10 mouse cellular contexts compared by ENCODE assay signal in the genomic region with DNA sequence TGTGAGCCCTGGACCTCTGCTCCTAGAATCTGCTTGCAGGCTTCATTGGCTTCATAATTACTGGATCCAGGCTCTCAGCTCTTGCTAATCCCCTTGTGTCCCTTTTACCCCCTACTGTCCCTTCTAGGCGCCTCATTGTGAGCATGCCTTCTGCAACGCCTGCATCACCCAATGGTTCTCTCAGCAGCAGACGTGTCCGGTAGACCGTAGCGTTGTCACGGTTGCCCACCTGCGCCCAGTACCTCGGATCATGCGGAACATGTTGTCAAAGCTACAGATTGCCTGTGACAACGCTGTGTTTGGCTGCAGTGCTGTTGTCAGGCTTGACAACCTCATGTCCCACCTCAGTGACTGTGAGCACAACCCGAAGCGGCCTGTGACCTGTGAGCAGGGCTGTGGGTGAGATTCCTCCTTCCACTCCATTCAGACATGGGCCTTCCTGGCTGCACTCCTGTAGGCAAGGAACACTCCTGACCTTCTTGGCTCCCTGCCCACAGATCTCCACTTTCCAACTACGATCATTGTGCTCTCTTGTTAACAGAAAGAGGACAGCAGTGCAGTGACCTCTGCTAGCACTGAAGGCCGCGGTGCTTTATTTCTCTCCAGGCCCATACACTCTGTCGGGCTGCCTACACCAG. TPM values are rescaled to one million over a fixed set of nuclear protein-coding genes. Genes with fewer than 3 reads are reported as not detected.
DNase-seq lines count a peak whose midpoint lies in the region; ATAC-seq and TF ChIP-seq lines count a peak whose summit lies in the region.
"Had no signal": no experiment of that assay in that cellular context is flagged by ENCODE, and none has a peak within 500 bp of the region (broad histone marks: within the 10 kb centered on the region; RNA-seq: fewer than 3 reads in every experiment).

No protein-coding gene starts in this region.

- 69% methylated on average over 17 of the region's 17 CpGs for WGBS in liver, postnatal 0 days (ENCODE audit: insufficient replicate concordance)
- WGBS in liver, embryonic 11.5 days, result 90% methylated on average over 17 of the region's 17 CpGs
- WGBS in heart, embryonic 11.5 days (ENCODE audit: insufficient replicate concordance), result 84% methylated on average over 17 of the region's 17 CpGs
- 75% methylated on average over 17 of the region's 17 CpGs for WGBS in midbrain, embryonic 11.5 days

- H3K36me3 ChIP-seq in liver, postnatal 0 days (replicated peaks; ENCODE audit: insufficient read depth, low read length), result peaks cover 37% of the 10 kb centered on the region
- peaks cover 48% of the 10 kb centered on the region for H3K36me3 ChIP-seq in liver, embryonic 11.5 days (ENCODE audit: control insufficient read depth, insufficient read depth, low read length)
- H3K36me3 ChIP-seq in heart, embryonic 11.5 days (ENCODE audit: control insufficient read depth, insufficient read depth, low read length), result peaks cover 28% of the 10 kb centered on the region
- H3K36me3 ChIP-seq in midbrain, embryonic 11.5 days (ENCODE audit: control insufficient read depth, insufficient read depth, low read length), result peaks cover 14% of the 10 kb centered on the region

- H3K9ac ChIP-seq in liver, postnatal 0 days (replicated peaks), result no peak overlapping the region
- no peak overlapping the region for H3K9ac ChIP-seq in liver, embryonic 11.5 days (ENCODE audit: low read depth, low read length)
- no peak overlapping the region for H3K9ac ChIP-seq in heart, embryonic 11.5 days (ENCODE audit: low read depth, low read length)
- H3K9ac ChIP-seq in midbrain, embryonic 11.5 days (ENCODE audit: low read length), result no peak overlapping the region
- H3K9ac ChIP-seq: lung, embryonic 15.5 days had no signal

- H3K27ac ChIP-seq in liver, postnatal 0 days (ENCODE audit: low read depth), result peak overlapping the region; percentile 58
- no peak overlapping the region for H3K27ac ChIP-seq in liver, embryonic 11.5 days (ENCODE audit: low read depth, low read length)
- peak overlapping the region; percentile 22; the same call in 1 of the 2 replicates for H3K27ac ChIP-seq in heart, embryonic 11.5 days (ENCODE audit: low read depth, low read length)
- H3K27ac ChIP-seq in midbrain, embryonic 11.5 days (ENCODE audit: low read depth, low read length), result no peak overlapping the region
- H3K27ac ChIP-seq: lung, embryonic 15.5 days had no signal

- TF ChIP-seq CTCF in liver, postnatal 0 days (IDR thresholded peaks at IDR 0.05; ENCODE audit: low read depth), result no peak

- TF ChIP-seq EP300 in liver, postnatal 0 days (IDR thresholded peaks at IDR 0.05; ENCODE audit: low read depth), result no peak

- H3K4me3 ChIP-seq in liver, postnatal 0 days (ENCODE audit: low read depth, low read length), result no peak overlapping the region
- H3K4me3 ChIP-seq in liver, embryonic 11.5 days (ENCODE audit: low read depth, low read length), result no peak overlapping the region
- H3K4me3 ChIP-seq in heart, embryonic 11.5 days (ENCODE audit: low read depth, low read length), result no peak overlapping the region
- no peak overlapping the region for H3K4me3 ChIP-seq in midbrain, embryonic 11.5 days (ENCODE audit: low read depth, low read length)
- H3K4me3 ChIP-seq: erythroblast, embryonic 14.5 days; lung, embryonic 15.5 days had no signal

- no peaks in the 10 kb centered on the region for H3K9me3 ChIP-seq in liver, postnatal 0 days (ENCODE audit: low read length)
- H3K9me3 ChIP-seq in liver, embryonic 11.5 days (ENCODE audit: control insufficient read depth, low read length), result no peaks in the 10 kb centered on the region
- no peaks in the 10 kb centered on the region for H3K9me3 ChIP-seq in heart, embryonic 11.5 days (replicated peaks; ENCODE audit: control insufficient read depth, low read length)
- no peaks in the 10 kb centered on the region for H3K9me3 ChIP-seq in midbrain, embryonic 11.5 days (ENCODE audit: control insufficient read depth, low read length)
- H3K9me3 ChIP-seq: lung, embryonic 15.5 days had no signal

- peak; percentile 49 for ATAC-seq in liver, postnatal 0 days
- ATAC-seq in liver, embryonic 11.5 days (replicated peaks; ENCODE audit: low FRiP score), result no peak
- no peak for ATAC-seq in heart, embryonic 11.5 days (replicated peaks; ENCODE audit: insufficient number of reproducible peaks, low FRiP score, low TSS enrichment)
- ATAC-seq in midbrain, embryonic 11.5 days (ENCODE audit: low FRiP score), result no peak

- no peaks in the 10 kb centered on the region for H3K27me3 ChIP-seq in liver, postnatal 0 days (ENCODE audit: insufficient read depth, low read length)
- no peaks in the 10 kb centered on the region for H3K27me3 ChIP-seq in liver, embryonic 11.5 days (replicated peaks; ENCODE audit: control insufficient read depth, insufficient read depth, low read length)
- H3K27me3 ChIP-seq in heart, embryonic 11.5 days (ENCODE audit: control insufficient read depth, insufficient read depth, low read length), result no peaks in the 10 kb centered on the region
- no peaks in the 10 kb centered on the region for H3K27me3 ChIP-seq in midbrain, embryonic 11.5 days (ENCODE audit: control insufficient read depth, insufficient read depth, low read length)
- H3K27me3 ChIP-seq: lung, embryonic 15.5 days had no signal

- peak; percentile 54 for DNase-seq in liver, postnatal 0 days
- no peak for DNase-seq in liver, embryonic 11.5 days (ENCODE audit: low spot score)
- DNase-seq in adrenal gland, postnatal 36 days, result peak; percentile 83 to 87
- peak; percentile 90 for DNase-seq in kidney, postnatal 14 days
- peak; percentile 62 to 64 for DNase-seq in spleen, postnatal 36 days (ENCODE audit: low spot score in 2 of 2)
- DNase-seq in frontal cortex, postnatal 14 days (ENCODE audit: low spot score in 2 of 2), result no peak
- no peak for DNase-seq in midbrain, embryonic 11.5 days (ENCODE audit: low spot score, missing footprints)

- H3K4me2 ChIP-seq in liver, postnatal 0 days (ENCODE audit: low read depth, low read length), result no peak overlapping the region
- no peak overlapping the region for H3K4me2 ChIP-seq in liver, embryonic 11.5 days
- H3K4me2 ChIP-seq in heart, embryonic 11.5 days, result no peak overlapping the region
- H3K4me2 ChIP-seq in midbrain, embryonic 11.5 days, result no peak overlapping the region
- H3K4me2 ChIP-seq: lung, embryonic 15.5 days had no signal

- H3K4me1 ChIP-seq in liver, postnatal 0 days (ENCODE audit: insufficient read depth), result peaks cover 5% of the 10 kb centered on the region; the same call in 1 of the 2 replicates
- H3K4me1 ChIP-seq in liver, embryonic 11.5 days (replicated peaks; ENCODE audit: control insufficient read depth, insufficient read depth, low read length), result no peaks in the 10 kb centered on the region
- H3K4me1 ChIP-seq in heart, embryonic 11.5 days (ENCODE audit: control insufficient read depth, insufficient read depth, low read length), result no peaks in the 10 kb centered on the region
- H3K4me1 ChIP-seq in midbrain, embryonic 11.5 days (ENCODE audit: control insufficient read depth, insufficient read depth, low read length), result no peaks in the 10 kb centered on the region
- H3K4me1 ChIP-seq: lung, embryonic 15.5 days had no signal

RNA-seq across cellular contexts. Expression of gene Smarcc2, which starts 23.7 kb away (rescaled TPM):
- 13.4 and 14.7 TPM in 2 replicates for polyA plus RNA-seq in liver, postnatal 0 days (2015; fragmentation: Nextera tagmentation; extraction: Ambion mirVana)
- polyA plus RNA-seq in liver, embryonic 11.5 days (2014; fragmentation: Nextera tagmentation; extraction: Ambion mirVana), result 59.0 and 59.7 TPM in 2 replicates
- total RNA-seq in adrenal gland, postnatal 36 days (2021), result 100 to 1,000 TPM in 1 of 2 experiments, 10 to 100 TPM in 1; 97.5 to 104 TPM
- 70.8 and 82.8 TPM in 2 replicates for polyA plus RNA-seq in heart, embryonic 11.5 days (2014; fragmentation: Nextera tagmentation; extraction: Ambion mirVana)
- polyA plus RNA-seq in midbrain, embryonic 11.5 days (2014; fragmentation: Nextera tagmentation; extraction: Ambion mirVana), result 124 and 138 TPM in 2 replicates

RNA-seq across cellular contexts. Expression of gene Rnf41, which starts 23.8 kb away (rescaled TPM):
- 7.2 and 7.3 TPM in 2 replicates for polyA plus RNA-seq in liver, postnatal 0 days (2015; fragmentation: Nextera tagmentation; extraction: Ambion mirVana)
- 19.1 and 20.4 TPM in 2 replicates for polyA plus RNA-seq in liver, embryonic 11.5 days (2014; fragmentation: Nextera tagmentation; extraction: Ambion mirVana)
- total RNA-seq in adrenal gland, postnatal 36 days (2021), result 10 to 100 TPM; 44.4 to 45.9 TPM
- polyA plus RNA-seq in heart, embryonic 11.5 days (2014; fragmentation: Nextera tagmentation; extraction: Ambion mirVana), result 24.5 and 24.8 TPM in 2 replicates
- polyA plus RNA-seq in midbrain, embryonic 11.5 days (2014; fragmentation: Nextera tagmentation; extraction: Ambion mirVana), result 43.1 and 43.8 TPM in 2 replicates

RNA-seq across cellular contexts. Expression of gene Nabp2, which starts 24.0 kb away (rescaled TPM):
- polyA plus RNA-seq in liver, postnatal 0 days (2015; fragmentation: Nextera tagmentation; extraction: Ambion mirVana), result 33.7 and 33.8 TPM in 2 replicates
- 101 and 104 TPM in 2 replicates for polyA plus RNA-seq in liver, embryonic 11.5 days (2014; fragmentation: Nextera tagmentation; extraction: Ambion mirVana)
- total RNA-seq in adrenal gland, postnatal 36 days (2021), result 10 to 100 TPM; 71.4 to 73.6 TPM
- polyA plus RNA-seq in heart, embryonic 11.5 days (2014; fragmentation: Nextera tagmentation; extraction: Ambion mirVana), result 61.6 and 70.8 TPM in 2 replicates
- 131 and 154 TPM in 2 replicates for polyA plus RNA-seq in midbrain, embryonic 11.5 days (2014; fragmentation: Nextera tagmentation; extraction: Ambion mirVana)

RNA-seq across cellular contexts. Expression of gene Slc39a5, which starts 34.3 kb away (rescaled TPM):
- 59.0 and 64.1 TPM in 2 replicates for polyA plus RNA-seq in liver, postnatal 0 days (2015; fragmentation: Nextera tagmentation; extraction: Ambion mirVana)
- 16.5 and 17.6 TPM in 2 replicates for polyA plus RNA-seq in liver, embryonic 11.5 days (2014; fragmentation: Nextera tagmentation; extraction: Ambion mirVana)
- not detected for total RNA-seq in adrenal gland, postnatal 36 days (2021)
- polyA plus RNA-seq in heart, embryonic 11.5 days (2014; fragmentation: Nextera tagmentation; extraction: Ambion mirVana), result 0.52 TPM in 1 of 2 replicates, not detected in the other
- polyA plus RNA-seq in midbrain, embryonic 11.5 days (2014; fragmentation: Nextera tagmentation; extraction: Ambion mirVana), result not detected in 2 replicates

RNA-seq across cellular contexts. Expression of gene Ankrd52, which starts 58.4 kb away (rescaled TPM):
- polyA plus RNA-seq in liver, postnatal 0 days (2015; fragmentation: Nextera tagmentation; extraction: Ambion mirVana), result 2.0 and 2.7 TPM in 2 replicates
- 12.2 and 13.4 TPM in 2 replicates for polyA plus RNA-seq in liver, embryonic 11.5 days (2014; fragmentation: Nextera tagmentation; extraction: Ambion mirVana)
- 10 to 100 TPM; 56.4 to 70.6 TPM for total RNA-seq in adrenal gland, postnatal 36 days (2021)
- 9.3 and 11.7 TPM in 2 replicates for polyA plus RNA-seq in heart, embryonic 11.5 days (2014; fragmentation: Nextera tagmentation; extraction: Ambion mirVana)
- 7.5 and 8.6 TPM in 2 replicates for polyA plus RNA-seq in midbrain, embryonic 11.5 days (2014; fragmentation: Nextera tagmentation; extraction: Ambion mirVana)

Comparison
In these comparisons a context has a peak if more than half of its experiments do, and no peak if none do; other contexts are left out.
1. DNase-seq: peak in liver, postnatal 0 days (single experiment), adrenal gland, postnatal 36 days (2 of 2), kidney, postnatal 14 days (single experiment) and spleen, postnatal 36 days (2 of 2); none in liver, embryonic 11.5 days (single experiment), frontal cortex, postnatal 14 days (0 of 2) and midbrain, embryonic 11.5 days (single experiment).
2. H3K27ac ChIP-seq: peak in liver, postnatal 0 days (single experiment) and heart, embryonic 11.5 days (single experiment); none in liver, embryonic 11.5 days (single experiment) and midbrain, embryonic 11.5 days (single experiment).